Mouse (Mus musculus): Measurements from ENCODE around the gene Kmt2e.

Kmt2e gene

DNA sequence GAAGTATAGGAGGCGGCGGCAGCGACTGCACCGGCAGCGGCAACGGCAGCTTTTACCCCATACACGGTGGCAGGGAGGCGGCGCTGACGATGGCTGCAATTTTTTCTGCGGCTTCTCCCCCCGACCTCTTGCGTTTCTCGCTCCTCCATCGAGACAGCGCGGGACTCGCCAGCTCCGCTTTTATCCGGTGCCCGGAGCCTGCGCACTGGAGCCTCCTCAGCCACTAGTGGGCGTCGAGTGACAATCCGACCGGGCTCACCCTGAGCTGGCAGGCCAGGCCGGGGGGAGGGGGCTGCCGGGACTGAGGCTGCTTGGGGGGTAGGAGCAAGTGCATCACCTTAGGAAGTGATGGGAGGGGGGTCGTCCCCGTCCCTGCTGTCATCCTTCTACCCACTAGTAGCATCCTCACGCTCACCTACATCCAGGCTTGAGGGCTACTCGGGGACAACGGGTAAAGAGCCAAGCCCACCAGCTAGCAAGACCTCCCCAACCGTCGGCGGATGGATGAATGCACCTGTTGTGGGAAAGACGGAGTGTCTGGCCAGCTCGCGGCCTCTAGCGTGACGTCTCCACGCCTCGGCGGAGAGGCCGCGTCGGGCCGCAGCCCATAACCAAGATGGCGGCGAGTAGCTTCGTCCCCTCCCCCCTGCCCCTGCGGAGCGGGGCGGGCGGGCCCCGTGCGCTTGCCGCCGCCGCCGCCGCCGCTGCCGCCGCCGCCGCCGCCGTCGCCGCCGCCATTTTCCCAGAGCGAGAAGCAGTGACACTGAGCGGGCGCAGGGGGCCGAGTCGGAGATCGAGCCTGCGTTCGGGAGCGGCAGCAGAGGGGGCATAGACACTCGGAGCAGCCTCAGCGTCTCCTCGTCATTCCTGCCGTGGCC is at the start of gene Kmt2e:
Gene Kmt2e (plus strand): TSS at position 722 of the 878 bp plus-strand sequence.
- peak; percentile 94 for DNase-seq (ENCODE audit: low read depth)

DNA sequence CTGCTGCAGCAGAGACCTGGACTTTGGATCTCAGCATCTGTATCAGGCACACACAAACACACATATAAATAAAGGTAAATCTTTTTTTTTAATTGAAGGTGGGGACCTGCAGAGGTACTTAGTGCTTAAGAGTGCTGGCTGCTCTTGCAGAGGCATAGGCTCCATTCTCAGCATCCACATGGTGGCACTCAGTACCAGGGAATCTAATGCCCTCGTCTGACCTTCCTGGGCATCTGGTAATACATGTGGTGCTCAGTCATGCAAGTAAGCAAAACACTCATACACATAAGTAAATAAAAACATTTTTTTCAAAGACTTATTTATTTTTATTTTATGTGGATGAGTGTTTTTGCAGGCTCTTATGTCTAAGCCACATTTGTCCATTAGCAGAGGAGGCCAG is 49.1 kb upstream of the Kmt2e start:
- peak; percentile 71 for DNase-seq (ENCODE audit: low read depth)

DNA sequence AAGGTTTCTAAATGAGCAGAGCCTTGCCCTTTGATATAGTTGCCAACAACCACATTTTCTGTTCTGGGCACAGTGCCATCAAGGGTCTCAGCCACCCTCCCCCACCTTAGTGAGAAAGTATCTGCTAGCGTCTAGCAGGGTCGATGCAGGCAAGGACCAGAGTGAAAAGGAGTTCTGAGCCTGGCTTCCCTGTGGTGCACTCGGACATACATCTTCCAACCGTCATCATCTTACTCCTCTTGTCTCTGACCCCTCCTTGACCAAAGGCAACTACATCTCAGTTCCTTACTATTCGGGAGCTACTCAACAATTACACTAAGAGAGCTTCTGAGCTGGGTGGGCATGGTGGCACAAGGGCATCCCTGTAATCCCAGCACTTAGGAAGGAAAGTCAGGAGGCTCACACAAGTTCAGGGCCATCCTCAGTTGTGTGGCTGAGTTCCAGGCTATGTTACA is 48.5 kb upstream of the Kmt2e start:
- DNase-seq (ENCODE audit: low read depth) = peak; percentile 60

DNA sequence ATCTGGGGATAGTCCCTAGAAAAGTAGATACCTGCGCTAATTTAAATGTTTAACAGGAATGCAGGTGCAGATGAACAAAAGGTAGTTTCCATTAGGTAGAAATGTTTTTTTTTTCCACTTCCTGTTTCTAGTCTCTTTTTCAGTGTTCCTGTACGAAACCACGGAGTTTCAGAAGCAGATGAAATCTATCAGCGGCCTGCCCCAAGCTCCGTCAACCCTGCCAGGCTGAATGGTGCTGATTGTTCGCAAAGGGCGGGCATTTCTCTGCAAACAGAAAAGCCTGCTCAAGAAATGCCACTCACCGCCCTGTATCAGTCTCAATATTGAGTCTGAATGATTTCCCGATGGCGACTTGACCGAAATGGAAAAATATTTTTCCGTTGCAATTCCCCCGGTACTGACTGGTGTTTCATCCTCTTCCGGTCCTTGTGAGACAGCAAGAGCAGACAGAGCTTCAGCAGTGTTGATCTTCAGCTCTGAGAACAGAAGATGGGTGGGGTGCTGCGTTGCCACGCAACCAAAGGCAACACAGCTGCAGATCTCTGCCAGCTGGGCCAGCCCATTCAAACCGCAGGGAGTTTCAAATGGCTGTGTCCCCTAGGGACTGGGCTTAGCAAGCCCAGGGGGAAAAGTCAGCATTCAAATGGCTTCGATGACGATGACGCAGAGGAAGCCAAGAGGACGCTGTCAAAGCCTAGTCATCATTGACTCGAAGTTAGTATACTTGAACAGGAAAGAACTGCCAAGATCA is 47.5 kb upstream of the Kmt2e start:
- peak; percentile 97 for DNase-seq (ENCODE audit: low read depth)

DNA sequence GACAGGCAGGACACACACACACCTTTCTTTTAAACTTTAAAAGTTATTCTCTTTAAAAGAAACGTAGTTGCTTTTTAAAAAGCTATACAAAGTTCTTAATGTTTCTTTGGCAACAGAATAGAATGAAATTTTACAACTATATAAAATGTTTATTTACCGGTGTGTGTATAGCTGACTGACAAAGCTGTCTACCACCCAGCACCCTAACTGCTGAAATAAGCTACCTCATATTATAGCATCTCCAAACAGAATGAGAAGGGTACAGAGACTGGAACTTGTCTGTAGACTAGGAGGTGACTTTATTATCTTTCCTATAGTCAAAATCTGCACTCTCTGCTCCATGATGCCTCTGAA is 47.0 kb upstream of the Kmt2e start:
- no peak for DNase-seq (ENCODE audit: low read depth)

DNA sequence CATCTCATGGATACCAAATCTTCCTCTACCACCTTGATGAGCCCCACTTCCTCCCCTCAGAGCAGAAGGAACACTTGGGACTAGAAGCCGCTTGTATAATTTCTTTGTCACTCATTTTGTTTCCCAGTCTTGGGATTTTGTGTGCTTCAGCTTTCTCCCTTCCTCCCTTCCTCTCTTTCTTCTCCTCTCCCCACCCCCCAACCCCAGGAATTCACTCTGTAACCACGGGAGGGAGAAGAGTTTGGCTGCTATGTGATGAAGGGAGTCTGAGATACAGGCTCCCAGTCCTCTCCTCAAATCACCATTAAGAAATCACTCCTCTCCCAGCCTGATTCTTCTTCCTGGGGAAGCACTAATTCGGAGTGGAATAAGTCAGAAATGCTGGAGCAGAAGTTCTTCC is 46.1 kb upstream of the Kmt2e start:
- no peak for DNase-seq (ENCODE audit: low read depth)

DNA sequence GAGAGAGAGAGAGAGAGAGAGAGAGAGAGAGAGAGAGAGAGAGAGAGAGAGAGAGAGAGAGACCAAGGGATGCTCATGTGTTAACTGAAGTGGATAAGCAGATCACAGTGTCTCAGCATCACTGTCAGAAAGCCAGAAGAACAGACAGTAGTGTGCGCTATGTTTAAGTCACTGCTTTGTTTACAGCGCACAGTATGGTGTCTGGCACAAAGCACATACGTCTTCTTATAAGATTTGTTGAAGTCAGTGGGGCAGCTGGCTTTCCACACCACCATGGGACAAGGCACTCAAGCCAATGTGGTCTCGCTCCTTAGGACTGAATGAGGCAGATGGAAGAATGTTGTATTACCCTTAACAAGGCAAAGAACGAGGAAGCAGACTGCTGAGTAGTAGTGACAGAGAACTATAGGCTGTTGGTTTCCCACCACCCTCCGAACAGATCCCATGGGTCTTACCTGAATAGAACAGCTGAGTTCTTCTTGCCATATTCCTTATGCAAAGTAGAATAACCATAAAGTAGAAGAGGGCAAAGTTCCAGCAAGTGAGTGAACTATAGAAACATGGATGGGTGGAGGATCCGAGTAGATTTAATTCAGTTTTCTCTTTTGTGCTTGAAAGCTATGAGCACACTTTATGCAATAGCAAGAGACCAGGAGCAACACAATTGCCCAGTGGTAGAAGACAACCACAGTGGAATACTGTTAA is 44.5 kb upstream of the Kmt2e start:
- no peak for DNase-seq (ENCODE audit: low read depth)

DNA sequence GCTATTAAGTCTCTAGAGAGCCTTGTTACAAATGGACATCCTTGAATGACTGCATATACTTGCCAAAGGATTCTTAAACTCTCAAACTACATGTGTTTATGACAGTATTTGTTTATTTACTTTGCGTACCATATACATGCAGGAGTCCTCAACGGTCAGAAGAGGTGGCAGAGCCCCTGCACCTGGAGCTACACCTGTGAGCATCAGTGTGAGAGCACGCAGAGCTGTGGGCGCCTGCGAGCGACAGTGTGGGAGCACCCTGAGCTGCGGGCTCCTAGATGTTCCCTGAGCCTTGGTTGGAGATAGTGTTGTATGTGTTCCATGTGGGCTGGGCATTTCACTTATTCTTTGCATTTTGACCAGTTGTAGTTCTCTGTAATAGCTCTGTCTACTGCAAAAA is 42.5 kb upstream of the Kmt2e start:
- DNase-seq (ENCODE audit: low read depth) = no peak

DNA sequence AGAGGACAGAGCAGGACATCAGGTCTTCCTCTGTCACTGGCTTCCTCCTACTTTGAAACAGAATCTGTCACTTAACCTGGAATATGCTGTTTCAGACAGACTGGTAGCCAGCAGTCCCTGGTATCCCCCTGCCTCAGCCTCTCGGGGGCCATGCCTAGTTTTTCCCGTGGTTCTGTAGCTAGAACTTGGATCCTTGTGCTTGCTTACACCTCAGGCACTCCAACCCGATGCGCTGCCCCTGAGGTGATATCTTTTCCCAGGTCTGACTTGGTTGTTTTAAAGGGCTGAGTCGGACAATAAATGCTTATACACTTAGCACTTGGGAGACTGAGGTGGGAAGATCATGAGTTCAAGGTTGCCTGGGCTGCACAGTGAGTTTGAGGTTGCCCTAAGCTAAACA is 40.4 kb upstream of the Kmt2e start:
- no peak for DNase-seq (ENCODE audit: low read depth)

DNA sequence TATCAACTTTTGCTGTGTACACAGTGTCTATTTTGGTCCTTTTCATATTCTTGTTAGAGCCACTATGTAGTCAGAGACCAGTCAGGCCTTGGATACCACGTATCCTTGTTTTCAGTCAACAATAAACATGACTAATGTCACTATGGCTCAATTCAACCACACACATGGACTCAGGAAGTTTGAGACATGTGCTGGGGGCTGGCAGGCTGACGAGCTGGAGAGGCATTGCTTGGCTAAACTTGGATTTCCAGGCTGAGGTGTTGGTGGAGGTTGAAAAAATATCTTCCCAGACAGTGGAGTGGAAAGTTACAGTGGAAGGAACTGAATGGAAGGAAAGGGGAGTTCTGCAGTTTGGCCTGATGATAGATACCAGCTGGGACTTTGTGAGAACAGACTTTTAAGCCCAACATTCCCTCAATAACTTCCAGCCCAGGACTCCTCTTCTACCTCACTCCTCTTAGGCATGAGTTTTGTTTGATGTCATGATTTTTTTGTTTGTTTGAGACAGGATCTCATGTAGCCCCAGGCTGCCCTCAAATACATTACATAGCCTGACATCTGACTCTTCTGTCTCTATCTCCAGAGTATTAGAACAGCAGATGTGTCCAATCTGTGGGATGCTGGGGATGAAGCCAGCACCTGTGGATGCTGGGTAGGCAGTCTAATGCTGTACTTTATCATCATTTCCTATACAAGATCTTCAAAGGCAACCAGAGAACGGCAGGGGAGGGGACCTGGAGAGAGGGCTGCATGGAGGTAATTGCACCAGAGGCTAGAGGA is 39.7 kb upstream of the Kmt2e start:
- no peak for DNase-seq (ENCODE audit: low read depth)

DNA sequence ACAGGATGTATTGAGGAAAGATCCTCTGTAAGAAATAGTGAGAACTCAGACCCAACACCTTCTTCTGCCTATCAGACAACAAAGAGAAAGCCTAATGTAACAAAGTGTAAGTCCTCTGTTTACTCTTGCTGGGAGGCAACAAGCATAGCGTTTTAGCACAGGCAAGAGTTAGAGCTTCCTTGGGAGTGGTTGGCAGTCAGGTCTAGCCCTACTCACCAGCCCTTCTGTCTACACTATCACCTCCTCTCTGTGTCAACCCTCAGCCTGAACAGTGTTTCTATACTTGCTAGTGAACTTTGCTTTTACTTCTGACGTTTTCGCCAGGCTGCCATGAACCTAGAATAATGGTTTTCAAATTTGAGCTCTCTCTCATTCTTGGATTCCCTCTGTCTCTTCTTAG is 38.5 kb upstream of the Kmt2e start:
- no peak for DNase-seq (ENCODE audit: low read depth)

DNA sequence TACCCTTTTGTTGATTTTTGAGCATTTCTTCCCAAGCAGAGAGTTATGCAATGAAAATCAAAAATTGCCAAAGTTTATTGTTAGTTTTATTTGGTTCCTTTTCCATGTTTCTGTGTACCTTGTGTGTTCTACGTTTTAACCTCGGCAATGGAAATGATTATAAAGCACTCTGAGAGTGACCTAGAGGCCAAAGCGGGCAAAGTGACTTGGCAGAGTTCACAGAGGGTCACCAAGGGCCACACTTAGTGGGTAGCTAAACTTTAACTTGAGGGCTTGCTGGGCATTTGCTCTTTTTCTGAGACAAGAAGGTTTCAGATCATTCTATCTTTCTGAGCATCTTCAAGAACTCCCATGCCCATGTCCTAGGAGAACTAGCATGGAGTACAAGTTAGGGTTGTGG is 37.5 kb upstream of the Kmt2e start:
- DNase-seq (ENCODE audit: low read depth) = no peak

DNA sequence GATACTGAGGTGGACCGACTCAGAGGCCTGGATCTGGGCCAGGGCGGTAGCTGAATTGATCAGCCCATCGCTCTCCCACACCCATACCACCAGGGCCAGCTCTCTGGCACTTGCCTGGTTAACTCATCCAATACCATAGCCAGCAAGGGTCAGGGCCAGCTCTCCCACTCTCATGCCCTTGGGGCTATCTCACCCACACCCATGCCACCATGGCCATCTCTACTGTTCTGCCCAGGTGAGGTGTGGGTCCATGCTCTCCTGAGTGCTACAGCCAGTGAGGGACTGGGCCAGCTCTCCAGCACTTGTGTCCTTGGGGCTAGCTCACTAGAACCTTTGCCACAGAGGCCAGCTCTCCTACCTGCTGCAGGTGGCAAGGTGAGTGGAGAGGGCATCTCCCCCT is 34.1 kb upstream of the Kmt2e start:
- DNase-seq (ENCODE audit: low read depth) = no peak

DNA sequence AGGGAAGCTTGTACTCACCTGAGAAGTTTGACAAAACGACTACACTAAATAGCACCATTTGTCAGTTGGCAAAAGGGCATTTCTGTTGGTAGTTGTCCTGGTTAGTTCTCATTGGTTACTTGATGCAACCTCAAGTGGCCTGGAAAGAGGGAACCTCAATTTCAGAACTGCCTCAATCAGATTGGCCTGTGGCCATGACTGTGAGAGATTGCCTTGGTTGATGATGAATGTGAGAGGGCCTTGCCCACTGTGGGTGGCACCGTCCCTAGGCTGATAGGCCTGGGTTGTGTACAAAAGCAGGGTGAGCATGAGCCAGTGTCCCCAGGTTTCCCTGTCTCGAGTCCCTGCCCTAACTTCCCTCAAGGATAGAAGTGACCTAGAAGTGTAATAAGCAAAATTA is 33.4 kb upstream of the Kmt2e start:
- no peak for DNase-seq (ENCODE audit: low read depth)

DNA sequence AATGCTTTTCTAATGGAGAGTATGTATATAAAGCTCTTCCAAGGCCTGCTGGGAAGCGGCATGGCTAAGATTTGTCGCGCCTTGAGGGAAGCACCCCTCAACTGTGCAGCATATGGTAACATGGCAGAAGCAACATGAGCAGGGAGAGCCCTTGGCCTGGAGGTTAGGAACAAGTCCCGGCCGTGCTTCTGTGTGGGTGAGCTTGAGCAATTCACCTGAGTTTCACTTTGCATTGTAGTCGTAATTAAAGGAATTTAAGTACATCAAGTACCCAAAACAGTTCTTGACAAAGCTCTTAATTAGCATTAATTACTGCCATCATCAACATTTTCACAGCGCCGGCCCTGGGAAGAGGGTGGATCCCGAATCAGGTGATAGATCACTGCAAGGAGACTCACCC is 32.9 kb upstream of the Kmt2e start:
- DNase-seq (ENCODE audit: low read depth) = no peak

DNA sequence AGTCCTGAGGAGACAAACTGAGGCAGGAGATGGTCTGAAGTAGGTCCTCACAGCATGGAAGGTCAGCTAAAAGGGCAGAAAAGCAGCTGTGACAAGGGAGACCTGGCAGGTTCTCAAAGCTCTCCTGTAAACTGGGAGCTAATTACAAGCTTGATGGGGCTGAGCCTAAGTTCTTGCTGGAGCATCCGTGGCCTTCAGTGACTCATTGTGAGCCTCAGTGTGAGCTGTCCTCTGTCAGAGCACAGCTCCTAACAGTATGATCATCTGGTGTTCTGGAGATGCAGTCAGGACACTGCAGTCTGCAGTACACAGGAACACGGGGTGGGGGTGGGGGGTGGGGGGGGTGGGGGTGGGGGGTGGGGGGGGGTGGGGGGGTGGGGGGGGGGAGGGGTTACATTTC is 32.2 kb upstream of the Kmt2e start:
- no peak for DNase-seq (ENCODE audit: low read depth)

DNA sequence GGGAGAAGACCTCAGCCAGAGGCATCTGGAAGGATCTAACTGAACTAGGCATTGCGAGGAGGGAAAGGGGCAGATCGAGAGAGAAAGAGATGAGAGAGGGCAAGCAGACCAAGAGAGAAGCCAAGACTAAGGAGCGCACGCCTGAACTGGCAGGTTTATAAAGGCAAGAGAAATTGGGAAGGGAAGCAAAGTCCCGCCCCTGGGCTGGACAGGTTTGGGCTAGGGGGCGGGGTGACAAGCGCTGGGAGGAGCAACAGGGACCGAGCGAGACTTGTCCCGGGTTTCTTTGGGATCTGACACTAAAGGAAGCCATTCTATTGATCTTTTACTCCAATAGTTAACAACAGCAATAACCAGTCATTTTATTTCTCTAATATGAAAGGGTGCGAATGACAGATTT is 31.1 kb upstream of the Kmt2e start:
- no peak for DNase-seq (ENCODE audit: low read depth)

DNA sequence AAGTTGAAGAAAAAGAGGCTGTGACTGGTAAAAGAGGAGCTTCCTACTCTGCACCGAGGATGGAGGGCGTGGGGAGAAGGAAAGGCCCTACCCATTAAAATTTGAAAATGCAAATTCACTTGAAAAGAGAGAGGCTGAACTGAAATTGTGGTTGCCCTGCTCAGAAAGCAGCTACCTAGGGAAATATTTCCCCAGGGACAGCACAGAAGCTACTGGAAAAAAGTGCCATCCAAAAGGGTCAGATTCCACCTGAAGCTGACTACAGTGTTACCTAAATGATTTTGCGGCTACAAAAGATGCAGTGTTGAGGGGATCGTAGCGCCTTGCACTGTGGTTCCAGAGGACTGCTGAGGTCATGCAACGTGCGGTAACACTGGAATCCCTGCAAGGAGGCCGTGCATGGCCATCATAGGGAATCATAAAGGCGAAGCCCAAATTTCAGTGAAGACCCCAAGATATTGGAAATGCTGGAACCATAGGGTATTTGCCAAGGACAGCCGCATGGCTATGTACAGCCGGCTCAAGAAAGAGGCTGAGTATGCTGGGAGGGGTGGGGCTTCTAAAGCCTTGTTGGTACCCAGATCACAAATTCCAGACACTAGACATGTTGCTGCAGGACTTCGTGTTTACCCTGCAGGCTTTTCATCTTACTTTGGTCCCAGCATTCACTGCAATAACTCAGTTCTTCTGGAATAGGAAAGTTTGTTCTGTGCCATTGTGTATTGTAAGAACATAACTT is 28.4 kb upstream of the Kmt2e start:
- DNase-seq (ENCODE audit: low read depth) = no peak

DNA sequence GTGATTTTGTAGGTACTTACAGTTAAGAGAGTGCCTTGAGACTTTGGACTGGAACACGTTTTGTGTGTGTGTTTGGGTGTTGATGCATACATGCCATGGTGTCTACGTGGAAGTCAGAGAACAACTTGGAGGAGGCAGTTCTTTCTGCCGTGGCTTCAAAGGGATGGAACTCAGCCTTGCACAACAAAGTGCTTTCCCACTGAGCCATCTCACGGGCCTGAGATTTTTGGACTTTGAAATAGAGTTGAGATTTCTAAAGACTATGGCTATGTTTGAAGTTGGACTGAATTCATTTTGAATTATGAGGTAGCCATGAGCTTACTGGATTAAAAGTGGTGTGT is 27.9 kb upstream of the Kmt2e start:
- DNase-seq (ENCODE audit: low read depth) = no peak

DNA sequence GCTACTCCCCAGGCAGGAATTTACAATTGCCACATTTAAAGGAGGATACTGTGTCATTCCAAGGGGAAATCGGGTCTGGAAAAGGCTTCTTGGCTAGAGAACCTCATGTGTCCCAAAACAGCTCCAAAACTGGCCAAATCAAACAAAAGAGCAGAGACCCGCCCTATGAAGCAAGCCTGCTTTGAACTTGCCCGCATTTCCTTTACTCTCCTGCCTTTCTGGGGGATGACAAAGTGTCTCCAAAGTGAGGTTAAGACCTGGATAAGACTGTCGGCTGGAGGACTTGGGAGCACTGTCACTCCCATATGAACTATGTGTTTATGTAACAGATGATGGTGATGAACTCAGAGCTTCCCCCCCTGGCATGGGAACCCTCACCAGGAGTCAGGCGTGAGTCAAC is 26.1 kb upstream of the Kmt2e start:
- DNase-seq (ENCODE audit: low read depth) = no peak

DNA sequence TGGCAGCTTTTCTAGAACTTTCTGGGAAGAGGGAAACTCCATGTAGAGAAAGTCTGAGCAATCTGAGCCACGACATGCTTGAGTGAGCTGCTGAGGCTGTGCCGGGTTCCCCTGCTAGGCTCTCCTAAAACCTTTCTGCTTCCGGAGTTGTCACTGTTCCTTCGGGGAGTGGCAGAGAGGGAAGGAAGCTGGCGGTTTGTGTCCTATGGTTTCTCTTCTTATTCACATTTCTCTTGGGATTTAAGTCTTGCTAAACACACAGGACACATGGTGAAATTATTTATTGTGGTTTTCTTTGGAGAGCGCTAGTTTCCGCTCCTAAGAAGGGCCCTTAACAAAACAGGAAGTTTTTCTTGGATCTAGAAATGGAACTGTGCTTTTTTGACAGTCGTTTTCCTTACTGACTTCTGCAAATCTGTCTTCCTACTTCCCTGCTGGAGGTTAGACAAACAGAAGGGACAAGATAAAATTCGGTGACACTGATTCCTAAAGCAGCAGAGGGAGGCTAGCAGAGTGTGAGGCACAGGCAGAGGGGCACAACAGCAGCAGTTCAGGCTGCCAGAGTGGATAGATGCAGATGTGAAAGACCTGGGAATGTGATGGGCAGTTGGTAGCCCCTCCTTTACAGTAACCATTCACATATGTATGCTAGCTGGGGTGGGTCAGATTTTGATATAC is 24.1 kb upstream of the Kmt2e start:
- no peak for DNase-seq (ENCODE audit: low read depth)

Measured in induced T-regulatory cell, adult 2 months (primary cell).